Mouse (Mus musculus): ENCODE measurements around the gene Zfp978. TPM values are rescaled to one million over a fixed set of nuclear protein-coding genes. Genes with fewer than 3 reads are reported as not detected.
A peak's percentile ranks its signal among the peaks of the same experiment; 100 is the strongest.
"Not testable (repeated sequence)": the region's sequence is repeated elsewhere in the genome, so short reads cannot be mapped to it uniquely, and the experiment has no call there.

Zfp978 gene
- under 1 TPM; 0.42 to 0.70 TPM for total RNA-seq (2021)

DNA sequence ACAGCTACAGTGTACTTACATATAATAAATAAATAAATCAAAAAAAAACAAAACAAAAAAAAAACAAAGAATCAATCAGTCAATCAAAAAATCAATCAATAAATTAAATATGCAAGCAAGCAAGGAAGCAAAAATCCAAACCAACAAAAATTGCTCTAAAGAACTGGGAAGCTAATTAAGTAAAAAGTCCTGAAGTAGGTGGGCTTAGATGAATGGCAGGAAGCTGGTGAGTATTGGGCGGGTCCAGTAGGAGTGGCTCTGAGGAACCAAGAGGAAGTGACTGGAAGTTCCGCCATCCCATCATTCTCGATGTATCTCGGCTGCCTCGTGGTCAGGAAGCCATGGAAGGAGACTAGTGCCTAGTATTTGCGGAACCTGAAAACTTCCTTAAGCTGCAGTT, at the start of gene Zfp978:
Gene Zfp978 (plus strand): TSS at position 301 of the 400 bp plus-strand sequence.
- DNase-seq; intact Hi-C loops (cut with DNase I): not testable (repeated sequence)

DNA sequence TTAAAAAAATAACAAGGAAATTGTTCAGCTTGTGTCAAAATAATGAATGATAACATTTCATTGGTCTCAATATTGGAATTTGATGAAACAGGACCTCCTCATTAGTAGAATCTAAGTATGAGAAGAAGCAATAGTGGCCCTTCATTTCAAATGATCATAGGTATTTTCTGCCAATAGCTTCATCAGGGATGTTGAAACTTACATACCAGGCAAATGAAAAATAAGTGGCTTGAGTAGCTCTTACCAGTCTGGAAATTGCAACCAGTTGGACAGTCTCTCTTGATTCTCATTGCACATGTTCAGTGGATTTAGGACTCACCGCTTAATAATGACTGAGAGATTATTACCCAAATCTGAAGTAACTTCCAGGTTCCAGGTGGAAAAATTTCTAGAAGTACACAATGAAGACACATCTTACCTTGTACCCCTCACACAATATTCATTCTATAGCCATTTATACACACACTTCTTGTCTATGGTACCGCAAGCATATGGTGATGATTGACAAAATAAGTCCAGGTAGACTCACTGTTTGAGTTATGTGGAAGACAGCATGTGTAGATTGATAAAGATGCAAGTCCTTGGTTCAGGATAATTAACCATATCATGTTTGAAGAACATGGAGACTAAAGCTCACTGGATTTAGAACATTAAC, 25.9 kb upstream of the Zfp978 start:
- DNase-seq; intact Hi-C loops (cut with DNase I): not testable (repeated sequence)

DNA sequence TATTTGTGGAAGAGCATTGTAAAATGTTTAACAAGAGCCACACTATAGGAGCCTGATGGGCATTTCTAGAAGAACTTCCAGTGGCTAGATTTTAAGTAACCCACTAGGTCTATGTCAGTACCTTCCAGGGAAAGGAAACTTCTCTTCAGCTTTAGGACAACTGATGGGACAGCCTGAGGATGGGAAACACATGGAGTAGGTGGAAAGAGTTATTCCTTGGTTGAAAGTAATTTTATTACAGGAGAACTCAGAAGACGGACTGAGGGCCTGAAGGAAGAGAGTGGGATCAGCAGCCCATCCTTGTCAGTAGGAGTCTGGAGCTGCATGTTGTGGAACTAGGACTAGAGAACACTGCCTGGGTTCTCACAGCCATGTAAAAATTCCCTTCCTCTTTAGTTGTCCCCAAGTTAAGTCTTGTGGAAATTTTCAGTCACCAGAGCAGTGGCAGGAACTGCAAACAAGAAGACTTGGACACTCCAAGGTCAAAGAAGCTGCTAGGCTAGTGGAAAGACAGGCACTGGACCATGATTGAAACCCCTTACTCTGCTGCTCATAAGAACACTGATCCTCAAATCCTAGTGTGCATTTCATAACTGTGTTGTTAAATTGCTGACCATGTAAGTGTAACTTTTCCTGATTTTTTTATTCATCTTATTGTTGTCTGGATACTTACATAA, 25.3 kb upstream of the Zfp978 start:
- intact Hi-C loops (cut with DNase I); DNase-seq: not testable (repeated sequence)

DNA sequence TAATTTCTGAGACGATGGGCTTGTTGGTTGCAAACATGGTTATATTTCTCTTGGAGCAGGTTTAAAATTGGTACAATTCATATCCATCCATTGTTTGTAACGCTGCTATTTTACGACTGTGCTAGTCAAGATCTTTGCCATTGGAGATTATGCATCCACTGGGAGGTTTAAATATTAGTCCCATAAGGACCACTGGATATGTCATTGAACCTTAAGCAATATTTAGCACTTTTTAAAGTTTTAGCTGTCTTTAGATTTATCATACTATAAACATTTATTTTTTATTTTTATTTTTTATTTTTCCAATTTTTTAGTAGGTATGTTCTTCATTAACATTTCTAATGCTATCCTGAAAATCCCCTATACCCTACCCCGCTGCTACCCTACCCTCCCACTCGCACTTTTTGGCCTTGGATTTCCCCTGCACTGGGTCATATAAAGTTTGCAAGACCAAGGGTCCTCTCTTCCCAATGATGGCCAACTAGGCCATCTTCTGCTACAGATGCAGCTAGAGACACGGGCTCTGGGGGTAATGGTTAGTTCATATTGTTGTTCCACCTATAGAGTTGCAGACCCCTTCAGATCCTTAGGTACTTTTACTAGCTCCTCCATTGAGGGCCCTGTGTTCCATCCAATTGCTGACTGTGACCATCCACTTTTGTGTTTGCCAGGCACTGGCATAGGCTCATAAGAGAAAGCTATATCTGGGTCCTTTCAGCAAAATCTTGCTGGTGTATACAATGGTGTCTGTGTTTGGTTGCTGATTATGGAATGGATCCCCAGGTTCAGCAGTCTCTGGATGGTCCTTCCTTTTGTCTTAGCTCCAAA, 24.5 kb upstream of the Zfp978 start:
- intact Hi-C loops (cut with DNase I); DNase-seq: not testable (repeated sequence)

DNA sequence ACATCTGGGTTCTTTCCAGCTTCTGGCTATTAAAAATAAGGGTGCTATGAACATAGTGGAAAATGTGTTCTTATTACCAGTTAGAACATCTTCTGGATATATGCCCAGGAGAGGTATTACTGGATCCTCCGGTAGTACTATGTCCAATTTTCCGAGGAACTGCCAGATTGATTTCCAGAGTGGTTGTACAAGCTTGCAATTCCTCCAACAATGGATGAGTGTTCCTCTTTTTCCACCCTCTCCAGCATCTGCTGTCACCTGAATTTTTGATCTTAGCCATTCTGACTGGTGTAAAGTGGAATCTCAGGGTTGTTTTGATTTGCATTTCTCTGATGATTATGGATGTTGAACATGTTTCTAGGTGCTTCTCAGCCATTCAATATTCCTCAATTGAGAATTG, 23.6 kb upstream of the Zfp978 start:
- DNase-seq; intact Hi-C loops (cut with DNase I): not testable (repeated sequence)

DNA sequence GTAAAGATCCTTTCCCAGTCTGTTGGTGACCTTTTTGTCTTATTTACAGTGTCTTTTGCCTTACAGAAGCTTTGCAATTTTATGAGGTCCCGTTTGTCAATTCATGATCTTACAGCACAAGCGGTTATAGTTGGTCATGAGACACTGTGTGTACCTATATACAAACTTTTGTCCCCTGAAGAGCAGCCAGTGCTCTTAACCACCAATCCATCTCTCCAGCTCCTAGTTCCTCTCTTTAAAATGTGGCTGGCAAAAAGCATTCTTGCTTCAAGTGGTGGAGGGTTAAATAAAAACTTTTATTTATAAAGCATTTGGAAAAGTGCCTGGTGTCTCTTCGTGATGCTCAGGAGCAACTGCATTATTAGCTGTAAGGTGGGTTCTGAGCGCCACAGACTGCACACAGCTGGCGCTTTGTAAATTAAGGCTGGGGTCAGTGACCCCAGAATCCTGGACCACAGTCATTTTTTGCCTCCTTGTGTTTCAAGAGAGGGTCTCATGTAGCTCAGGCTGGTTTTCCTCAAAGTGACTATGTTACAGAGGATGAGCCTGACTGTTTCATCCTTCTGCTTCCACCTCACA, 23.0 kb upstream of the Zfp978 start:
- no peak for DNase-seq
- intact Hi-C loops (cut with DNase I): no loop called here

DNA sequence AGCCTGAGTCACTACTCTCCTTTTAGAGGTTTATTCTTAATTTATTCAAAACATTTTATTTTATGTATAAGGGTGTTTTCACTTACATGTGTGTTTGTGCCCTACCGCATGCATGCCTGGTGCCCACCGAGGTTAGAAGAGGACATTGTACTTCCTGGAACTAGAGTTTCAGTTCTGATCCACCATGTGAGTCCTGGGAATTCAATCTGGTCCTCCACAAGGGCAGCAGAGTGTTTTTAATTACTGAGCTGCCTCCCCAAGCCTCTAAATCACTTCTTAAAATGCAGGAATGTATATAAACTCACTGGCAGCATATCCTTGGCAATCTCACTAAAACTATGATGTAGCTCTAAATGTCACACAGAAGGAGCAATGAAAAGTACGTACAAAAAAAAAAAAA, 22.4 kb upstream of the Zfp978 start:
- DNase-seq; intact Hi-C loops (cut with DNase I): not testable (repeated sequence)

DNA sequence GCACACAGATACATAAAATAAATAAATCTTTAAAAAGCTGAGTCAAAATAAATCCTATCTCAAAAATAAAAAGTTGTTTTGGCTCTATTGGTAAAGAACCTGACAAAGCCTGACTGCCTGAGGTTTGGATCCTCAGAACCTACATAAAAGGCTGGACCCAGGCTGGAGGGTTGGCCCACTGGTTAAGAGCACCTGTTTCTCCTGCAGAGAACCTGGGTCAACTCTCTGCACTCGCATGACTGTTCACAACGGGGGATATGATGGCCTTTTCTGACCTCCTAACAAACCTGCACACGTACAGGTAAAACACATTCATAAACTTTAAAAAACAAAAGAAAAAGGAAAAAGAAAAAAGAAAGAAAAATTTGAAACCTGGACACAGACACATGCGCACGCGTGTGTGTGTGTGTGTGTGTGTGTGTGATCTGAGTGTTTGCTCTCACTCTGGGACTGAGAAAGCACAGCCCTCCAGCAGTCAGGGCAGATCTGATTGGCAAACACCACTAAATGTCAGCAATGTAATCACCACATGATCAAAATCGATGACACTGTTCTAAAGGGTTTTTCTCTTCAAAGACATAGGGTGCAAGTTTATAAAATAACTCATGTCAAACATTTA, 21.4 kb upstream of the Zfp978 start:
- DNase-seq; intact Hi-C loops (cut with DNase I): not testable (repeated sequence)

DNA sequence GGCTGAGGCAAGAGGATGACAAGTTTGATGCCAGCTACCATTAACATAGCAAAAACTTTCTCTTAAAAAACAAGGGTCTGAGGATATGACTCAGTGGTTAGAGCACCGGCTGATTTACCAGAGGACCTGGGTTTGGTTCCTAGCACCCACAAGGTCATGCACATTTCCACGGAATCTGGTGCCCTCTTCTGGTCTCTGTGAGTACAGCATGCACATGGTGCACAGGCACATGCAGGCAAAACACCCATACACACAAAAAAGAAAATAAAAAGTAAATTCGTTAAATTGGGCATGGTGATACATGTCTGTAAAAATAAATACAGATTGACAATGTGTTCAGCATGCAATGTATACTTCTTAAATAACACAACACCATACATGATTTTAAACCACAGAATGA, 20.9 kb upstream of the Zfp978 start:
- intact Hi-C loops (cut with DNase I); DNase-seq: not testable (repeated sequence)

DNA sequence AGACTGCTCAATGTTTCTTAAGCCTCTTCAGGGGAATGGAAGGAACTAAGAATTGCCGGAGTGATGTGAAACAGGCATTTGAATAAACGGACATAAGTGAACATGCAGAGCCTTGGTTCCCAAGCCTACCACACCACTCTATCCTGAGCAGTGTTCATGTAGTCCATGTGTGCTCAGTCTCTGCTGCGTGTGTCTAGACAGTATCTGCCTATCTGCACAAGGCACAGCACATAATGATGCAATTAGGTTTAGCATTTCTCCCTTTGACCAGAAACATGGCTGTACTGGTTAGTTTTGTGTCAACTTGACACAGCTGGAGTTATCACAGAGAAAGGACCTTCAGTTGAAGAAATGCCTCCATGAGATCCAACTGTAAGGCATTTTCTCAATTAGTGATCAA, 20.2 kb upstream of the Zfp978 start:
- not testable (repeated sequence) for DNase-seq

DNA sequence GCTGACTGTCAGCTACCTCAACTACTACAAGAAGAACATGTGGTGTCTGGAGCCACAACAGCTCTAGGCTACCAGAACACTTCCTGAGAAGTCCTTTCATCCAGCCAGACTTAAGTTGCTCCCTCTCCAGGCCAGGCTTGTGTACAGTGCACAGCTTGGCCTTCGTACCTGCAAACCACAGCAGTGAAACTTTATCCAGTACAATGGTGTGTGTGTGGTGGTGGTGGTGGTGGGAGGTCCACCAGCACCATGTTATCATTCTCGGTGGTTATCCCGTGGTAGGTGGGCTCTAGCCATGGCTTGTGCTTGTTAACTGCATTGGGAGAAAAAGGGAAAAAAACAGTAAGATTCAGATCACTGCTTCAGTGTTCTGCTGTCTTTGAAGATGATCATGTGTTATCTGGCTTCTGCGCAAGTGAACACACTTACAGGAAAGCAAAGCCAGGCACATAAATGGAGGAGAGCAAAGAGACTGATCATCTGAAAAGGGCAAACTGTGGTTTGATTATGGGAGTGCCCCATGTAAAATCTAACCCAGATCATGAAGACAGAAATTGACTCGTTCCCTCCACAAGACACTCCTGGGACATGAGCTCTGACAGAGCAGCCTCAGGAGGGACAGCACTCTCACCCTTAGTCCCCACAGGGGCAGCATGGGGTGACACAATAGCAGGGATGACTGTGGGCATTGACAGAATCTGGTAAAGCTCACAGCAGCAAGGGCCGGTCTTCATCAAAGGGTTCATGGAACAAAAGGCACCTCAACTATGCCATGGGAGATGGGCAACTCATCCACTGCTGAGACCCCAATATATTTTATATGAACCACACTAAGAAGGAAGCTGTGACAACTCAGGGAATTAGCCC, 17.8 kb upstream of the Zfp978 start:
- DNase-seq; intact Hi-C loops (cut with DNase I): not testable (repeated sequence)

More for the DNA sequence above, 20.2 kb upstream of the Zfp978 start:
- intact Hi-C loops (cut with DNase I): not testable (repeated sequence)

DNA sequence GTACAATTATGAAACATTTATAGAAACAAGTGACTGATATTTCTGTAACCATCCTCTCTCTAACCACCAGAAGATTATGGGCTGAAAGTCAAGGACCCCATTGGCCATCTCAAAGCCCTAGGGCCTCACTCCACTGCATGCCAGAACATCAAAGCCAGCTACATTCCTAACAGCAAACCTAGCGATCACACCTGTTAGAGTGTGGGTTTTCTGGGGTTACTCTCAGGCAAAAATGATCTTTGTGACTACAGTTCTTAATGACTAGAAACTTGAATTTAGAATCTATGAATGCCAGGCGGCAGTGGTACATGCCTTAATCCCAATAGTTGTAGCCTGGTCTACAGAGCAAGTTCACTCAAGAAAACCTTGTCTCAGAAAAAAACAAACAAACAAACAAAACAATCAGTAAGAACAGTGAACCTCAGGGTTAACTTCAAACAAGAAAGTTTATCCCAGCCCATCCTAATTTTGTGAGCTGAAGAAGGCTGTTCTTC, 16.0 kb upstream of the Zfp978 start:
- intact Hi-C loops (cut with DNase I): not testable (repeated sequence)

DNA sequence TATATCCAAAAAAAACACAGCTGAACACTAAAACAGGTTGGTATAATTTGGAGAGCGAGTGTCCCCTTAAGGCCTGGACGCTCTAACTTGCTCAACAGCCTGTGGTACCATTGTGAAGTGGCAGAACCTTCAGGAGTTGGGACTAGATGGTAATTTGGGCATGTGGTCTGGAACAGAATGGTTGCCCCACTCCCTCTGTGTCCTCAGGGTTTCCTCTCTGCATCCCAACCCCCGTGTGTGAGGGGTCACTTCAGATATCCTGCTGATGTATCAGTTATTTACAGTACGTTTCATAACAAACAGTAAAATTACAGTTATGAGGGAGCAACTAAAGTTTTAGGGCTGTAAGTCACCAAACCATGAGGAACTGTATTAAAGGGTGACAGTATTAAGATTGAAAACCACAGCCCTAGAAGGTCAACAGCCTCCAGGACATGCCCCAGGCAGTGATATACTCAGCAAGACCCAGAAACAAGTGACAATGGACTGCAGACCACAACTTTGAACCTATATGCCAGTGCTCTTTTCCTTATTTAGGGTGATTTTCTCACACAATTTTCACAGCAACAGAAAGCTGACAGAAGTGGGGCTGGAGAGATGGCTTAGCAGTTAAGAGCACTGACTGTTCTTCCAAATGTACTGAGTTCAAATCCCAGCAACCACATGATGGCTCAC, 14.6 kb upstream of the Zfp978 start:
- intact Hi-C loops (cut with DNase I); DNase-seq: not testable (repeated sequence)

More for the DNA sequence above, 16.0 kb upstream of the Zfp978 start:
- peak in 1 of 2 experiments; percentile 2 for DNase-seq

DNA sequence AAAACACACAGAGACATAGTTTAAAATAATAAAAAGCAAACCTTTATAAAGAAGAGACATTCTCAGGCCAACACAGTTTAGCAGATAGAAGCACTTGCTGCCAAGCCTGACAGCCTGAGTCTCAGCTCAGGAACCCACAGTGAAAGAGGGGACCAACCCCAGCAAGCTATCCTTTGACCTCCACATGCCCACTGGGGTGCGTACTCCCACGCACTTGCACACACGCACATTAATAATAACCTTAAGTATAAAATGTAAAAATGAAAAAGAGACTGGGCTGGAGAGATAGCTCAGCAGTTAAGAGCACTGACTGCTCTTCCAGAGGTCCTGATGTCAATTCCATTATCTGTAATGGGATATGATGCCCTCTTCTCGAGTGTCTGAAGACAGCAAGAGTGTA, 13.8 kb upstream of the Zfp978 start:
- DNase-seq; intact Hi-C loops (cut with DNase I): not testable (repeated sequence)

DNA sequence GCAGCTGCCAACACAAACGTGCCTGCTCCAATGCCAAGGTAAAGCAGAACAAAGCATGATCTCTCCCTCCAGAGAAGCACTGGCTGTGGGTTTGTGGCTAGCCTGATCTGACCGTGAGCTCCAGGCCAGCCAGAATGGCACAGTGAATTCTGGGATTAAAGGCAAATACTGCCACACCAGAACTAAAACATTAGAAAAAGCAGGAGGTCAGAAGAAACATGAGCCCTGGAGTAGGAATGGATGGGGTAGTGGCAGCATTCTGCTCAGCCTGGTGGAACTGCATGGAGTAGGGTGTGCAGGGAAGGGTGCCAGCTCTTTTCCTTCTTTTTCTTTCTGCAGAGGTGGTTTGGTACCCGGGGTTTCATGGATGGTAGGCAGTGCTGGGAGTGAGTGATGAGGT, 13.2 kb upstream of the Zfp978 start:
- peak in 1 of 2 experiments; percentile 1 for DNase-seq
- intact Hi-C loops (cut with DNase I): not testable (repeated sequence)

DNA sequence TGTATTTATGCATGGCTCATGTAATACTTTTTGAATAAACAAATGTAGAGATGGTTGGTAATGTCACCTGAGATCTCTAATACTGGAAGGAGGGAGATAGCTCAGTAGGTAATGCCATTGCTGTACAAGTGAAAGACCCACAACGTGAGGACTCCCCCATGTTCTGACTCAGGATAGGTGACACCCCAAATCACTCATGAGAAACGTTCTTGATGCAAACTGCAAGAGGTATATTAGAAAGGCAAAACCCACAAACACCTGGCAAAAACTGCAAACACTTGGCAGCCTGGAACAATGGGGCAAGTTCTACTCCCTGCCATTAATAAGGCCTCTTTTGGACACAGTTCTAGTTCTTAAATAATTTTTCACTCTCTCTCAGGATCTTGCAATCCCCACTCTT, 12.7 kb upstream of the Zfp978 start:
- intact Hi-C loops (cut with DNase I); DNase-seq: not testable (repeated sequence)

DNA sequence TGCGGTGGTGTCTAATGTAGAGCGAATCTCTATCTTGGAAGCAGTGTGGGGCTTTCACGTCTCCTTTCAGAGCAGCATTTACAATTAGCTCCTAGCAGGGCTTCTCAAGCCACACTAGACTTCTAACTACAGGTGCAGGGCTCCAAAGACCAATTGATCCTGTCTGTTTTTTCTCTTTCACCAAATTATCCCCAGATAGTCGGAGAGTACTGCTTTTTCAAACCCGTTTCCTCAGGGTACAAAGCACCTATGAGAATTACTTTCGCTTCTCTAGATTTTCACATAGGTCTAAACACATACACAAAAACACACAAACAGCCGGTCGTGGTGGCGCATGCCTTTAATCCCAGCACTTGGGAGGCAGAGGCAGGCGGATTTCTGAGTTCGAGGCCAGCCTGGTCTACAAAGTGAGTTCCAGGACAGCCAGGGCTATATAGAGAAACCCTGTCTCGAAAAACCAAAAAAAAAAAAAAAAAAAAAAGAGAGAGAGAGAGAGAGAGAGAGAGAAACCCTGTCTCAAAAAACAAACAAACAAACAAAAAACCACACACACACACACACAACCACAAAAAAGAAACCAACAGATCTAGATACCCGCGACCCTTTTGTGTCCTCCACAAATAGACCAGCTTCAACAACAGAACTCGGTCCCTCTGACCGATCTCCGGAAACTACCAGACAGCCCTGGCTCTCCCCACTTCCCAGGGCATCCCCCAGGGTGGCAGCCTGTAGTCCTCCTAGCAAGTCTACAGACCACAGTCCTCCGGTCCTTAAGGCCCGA, 12.0 kb upstream of the Zfp978 start:
- peak in 1 of 2 experiments; percentile 3 for DNase-seq
- intact Hi-C loops (cut with DNase I): not testable (repeated sequence)
